Mouse (Mus musculus) forebrain, embryonic 12.5 days (tissue): ENCODE measurements at regions not wholly inside any gene's neighbourhood (a gene's known extent, or its start where the extent isn't known, plus 50 kb on each side); places are given as distances from the start of the nearest gene placed in this dataset.

ENCODE experiments used
- ATAC-seq: fragments of 200-750 bp; cut with Nextera tagmentation; 2 replicates; pipeline ENCODE4 v1.8.0; 2017; ENCODE audit warnings: moderate TSS enrichment; ENCODE audit not compliant: low FRiP score
- H3K27ac ChIP-seq: fragments of 300-500 bp; sonication (generic); 2 replicates; pipeline ENCODE4 v1.5.1; 2016; ENCODE audit warnings: mild to moderate bottlenecking
- H3K27me3 ChIP-seq: fragments of 300-500 bp; sonication (generic); 2 replicates; pipeline ENCODE4 v1.6.1; 2016; ENCODE audit warnings: mild to moderate bottlenecking
- H3K36me3 ChIP-seq: fragments of 300-500 bp; sonication (generic); replicated peaks from 2 replicates; pipeline ENCODE4 v1.6.1; 2016; ENCODE audit warnings: mild to moderate bottlenecking
- H3K4me1 ChIP-seq: fragments of 300-500 bp; sonication (generic); 2 replicates; pipeline ENCODE4 v1.6.1; 2016
- H3K4me2 ChIP-seq: fragments of 300-500 bp; sonication (generic); 2 replicates; pipeline ENCODE4 v1.6.1; 2016; ENCODE audit warnings: mild to moderate bottlenecking, moderate library complexity
- H3K4me3 ChIP-seq: fragments of 300-500 bp; sonication (generic); replicated peaks from 2 replicates; pipeline ENCODE4 v1.5.1; 2016; ENCODE audit warnings: mild to moderate bottlenecking
- H3K9ac ChIP-seq: fragments of 300-500 bp; sonication (generic); 2 replicates; pipeline ENCODE4 v1.6.1; 2016; ENCODE audit warnings: mild to moderate bottlenecking
- H3K9me3 ChIP-seq: fragments of 300-500 bp; sonication (generic); 2 replicates; pipeline ENCODE4 v1.6.1; 2016
- WGBS: fragments of 180-500 bp; shearing (Covaris S2); methylation state at CpG from one replicate; pipeline ENCODE4 v1.1.7; 2016; 5-methylcytosine and 5-hydroxymethylcytosine counted together

GRCm38 (mm10) chr6:98502726-98503125 is 160.2 kb upstream of the Gm765 start:
- 73% methylated on average over 2 of the region's 2 CpGs for WGBS
- no peak for ATAC-seq
- H3K9me3 ChIP-seq: no peaks in the 10 kb centered on the region
- no peaks in the 10 kb centered on the region for H3K36me3 ChIP-seq
- no peak overlapping the region for H3K9ac ChIP-seq
- no peak overlapping the region for H3K4me3 ChIP-seq
- H3K27me3 ChIP-seq: no peaks in the 10 kb centered on the region
- no peaks in the 10 kb centered on the region for H3K4me1 ChIP-seq
- H3K27ac ChIP-seq: no peak overlapping the region
- H3K4me2 ChIP-seq: no peak overlapping the region

DNA sequence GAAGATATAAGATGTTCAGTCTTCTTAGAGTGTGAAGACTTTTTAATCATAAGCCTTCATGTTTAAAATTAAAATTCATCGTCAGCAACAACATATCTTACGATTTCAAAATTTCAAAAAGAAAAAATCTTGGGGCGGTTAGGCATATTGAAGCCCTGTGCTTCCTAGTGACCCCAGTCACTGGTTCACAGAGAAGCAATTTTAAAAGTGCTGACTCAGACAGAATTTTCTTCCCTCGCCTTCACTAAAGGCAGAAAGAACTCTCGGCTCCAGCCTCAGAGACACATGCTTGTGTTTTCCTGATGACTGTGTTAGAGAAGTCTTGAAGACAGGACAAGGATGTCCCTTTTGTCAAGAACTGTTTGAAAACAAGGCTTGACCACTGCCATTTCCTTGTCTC is 157.2 kb upstream of the Gm765 start:
- no peak overlapping the region for H3K27ac ChIP-seq
- ATAC-seq: no peak
- no peaks in the 10 kb centered on the region for H3K4me1 ChIP-seq
- no peaks in the 10 kb centered on the region for H3K27me3 ChIP-seq
- no peak overlapping the region for H3K4me3 ChIP-seq
- whole genome bisulfite sequencing: 83% methylated on average over 5 of the region's 5 CpGs
- H3K9ac ChIP-seq: no peak overlapping the region
- H3K9me3 ChIP-seq: no peaks in the 10 kb centered on the region
- no peaks in the 10 kb centered on the region for H3K36me3 ChIP-seq
- no peak overlapping the region for H3K4me2 ChIP-seq

DNA sequence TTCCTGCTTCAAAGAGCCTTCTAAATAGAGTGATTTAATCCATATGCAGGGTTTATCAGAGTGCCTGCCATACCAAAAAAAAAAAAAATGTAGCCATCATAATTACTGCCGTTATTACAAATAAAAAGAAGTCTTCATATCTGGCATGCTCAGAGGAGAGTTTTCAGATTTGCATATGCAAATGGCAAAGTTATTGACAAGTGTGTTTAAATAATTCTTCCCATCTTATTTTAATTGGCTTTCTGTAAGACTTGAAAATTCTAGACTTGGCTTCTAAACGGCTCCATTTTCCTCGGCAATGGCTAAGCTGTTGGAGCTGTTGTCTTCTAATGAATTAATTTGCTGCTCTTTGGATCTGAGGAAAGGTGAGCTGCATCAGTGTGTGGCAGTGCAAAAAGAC is 144.1 kb upstream of the Gm765 start:
- Histone ChIP-seq H3K36me3 (no peaks in the 10 kb centered on the region), H3K4me1 (no peaks in the 10 kb centered on the region), H3K4me2 (no peak overlapping the region), H3K9me3 (no peaks in the 10 kb centered on the region), H3K4me3 (no peak overlapping the region), H3K9ac (no peak overlapping the region), H3K27me3 (no peaks in the 10 kb centered on the region), H3K27ac (no peak overlapping the region)
- no peak for ATAC-seq
- 59% methylated on average over 3 of the region's 3 CpGs for WGBS

DNA sequence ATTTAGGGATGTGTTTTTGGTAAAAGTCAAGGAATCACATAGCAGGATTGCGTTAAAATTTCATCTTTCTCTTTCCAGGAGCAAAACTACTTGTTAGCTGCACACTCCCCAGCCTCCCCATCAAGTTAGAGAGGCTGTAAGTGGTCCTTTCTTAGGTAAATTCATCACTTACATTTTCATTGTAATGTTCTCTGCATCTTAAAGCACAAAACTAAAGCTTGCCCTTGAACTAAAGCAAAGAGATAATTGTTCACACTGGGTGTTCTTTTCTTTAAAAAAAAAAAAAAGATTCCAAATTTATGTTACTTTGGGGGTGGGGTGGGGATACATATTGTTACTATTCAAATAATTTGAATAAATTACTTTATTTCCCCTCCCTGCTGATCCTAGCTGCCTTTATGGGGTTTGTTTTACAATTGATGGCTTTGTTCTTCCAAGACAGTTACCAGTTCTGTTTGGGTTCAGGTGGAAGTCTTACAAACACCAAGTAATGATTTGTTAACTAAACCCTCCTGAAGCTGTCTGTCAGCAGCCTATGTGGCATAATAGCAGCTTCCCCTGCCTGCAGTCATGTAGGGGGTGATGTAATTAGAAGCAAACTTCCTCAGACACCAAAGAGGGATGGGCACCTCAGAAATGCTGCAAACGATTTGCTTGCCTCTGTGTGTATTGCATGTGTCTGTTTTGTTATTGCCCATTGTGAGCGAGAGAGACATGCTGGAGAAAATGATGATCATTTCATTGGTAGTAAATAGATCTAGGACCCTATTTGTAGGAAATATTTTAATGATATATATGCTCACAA is 141.0 kb upstream of the Gm765 start:
- Histone ChIP-seq H3K36me3 (no peaks in the 10 kb centered on the region), H3K27ac (no peak overlapping the region), H3K9me3 (no peaks in the 10 kb centered on the region), H3K9ac (no peak overlapping the region), H3K4me3 (no peak overlapping the region), H3K4me1 (no peaks in the 10 kb centered on the region), H3K4me2 (no peak overlapping the region), H3K27me3 (no peaks in the 10 kb centered on the region)
- 39% methylated on average over 3 of the region's 3 CpGs for WGBS
- no peak for ATAC-seq

DNA sequence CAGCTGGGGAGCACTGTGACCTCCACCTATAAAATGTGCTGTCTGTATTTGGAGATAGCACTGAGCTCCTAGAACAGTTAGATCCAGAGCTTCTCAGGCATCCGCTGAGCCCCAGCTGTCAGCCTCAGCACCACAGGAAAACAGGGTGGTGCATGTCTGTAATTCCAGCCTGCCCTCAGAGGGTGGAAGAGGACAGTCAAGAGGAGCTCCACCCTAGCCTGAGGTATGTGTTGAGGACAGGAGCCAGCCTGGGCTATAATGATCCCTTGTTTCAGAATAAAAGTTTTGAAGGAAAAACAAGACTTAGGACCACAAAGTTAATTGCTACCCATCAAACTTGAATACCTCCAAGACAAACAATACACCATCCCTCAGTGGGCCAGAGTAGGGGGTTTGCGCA is 139.8 kb upstream of the Gm765 start:
- H3K27ac ChIP-seq: no peak overlapping the region
- no peak overlapping the region for H3K9ac ChIP-seq
- H3K36me3 ChIP-seq: no peaks in the 10 kb centered on the region
- H3K9me3 ChIP-seq: no peaks in the 10 kb centered on the region
- no peak for ATAC-seq
- H3K27me3 ChIP-seq: no peaks in the 10 kb centered on the region
- H3K4me3 ChIP-seq: no peak overlapping the region
- H3K4me1 ChIP-seq: no peaks in the 10 kb centered on the region
- no peak overlapping the region for H3K4me2 ChIP-seq
- 85% methylated on average over 2 of the region's 2 CpGs for WGBS

DNA sequence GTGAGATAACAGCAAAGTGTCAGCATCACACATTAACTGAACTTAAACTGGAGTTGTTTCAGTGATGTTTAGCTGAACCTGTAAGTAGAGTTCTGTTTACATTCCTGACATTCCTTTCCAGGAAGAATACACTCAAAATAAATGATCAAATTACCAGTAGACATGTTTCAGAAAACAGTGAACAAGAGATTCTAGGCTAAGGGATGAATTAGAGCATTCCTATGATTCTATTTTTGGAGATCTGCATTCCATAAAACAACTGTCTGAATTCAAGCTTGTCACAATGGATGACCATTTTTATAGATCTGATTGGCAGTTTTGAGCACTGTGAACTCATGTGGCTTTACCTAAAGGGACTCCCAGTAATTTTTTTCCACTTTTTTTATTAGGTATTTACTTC is 125.0 kb upstream of the Gm765 start:
- H3K36me3 ChIP-seq: no peaks in the 10 kb centered on the region
- H3K4me1 ChIP-seq: no peaks in the 10 kb centered on the region
- H3K27ac ChIP-seq: no peak overlapping the region
- H3K4me3 ChIP-seq: no peak overlapping the region
- ATAC-seq: no peak
- H3K4me2 ChIP-seq: no peak overlapping the region
- no peaks in the 10 kb centered on the region for H3K9me3 ChIP-seq
- H3K9ac ChIP-seq: no peak overlapping the region
- H3K27me3 ChIP-seq: no peaks in the 10 kb centered on the region

DNA sequence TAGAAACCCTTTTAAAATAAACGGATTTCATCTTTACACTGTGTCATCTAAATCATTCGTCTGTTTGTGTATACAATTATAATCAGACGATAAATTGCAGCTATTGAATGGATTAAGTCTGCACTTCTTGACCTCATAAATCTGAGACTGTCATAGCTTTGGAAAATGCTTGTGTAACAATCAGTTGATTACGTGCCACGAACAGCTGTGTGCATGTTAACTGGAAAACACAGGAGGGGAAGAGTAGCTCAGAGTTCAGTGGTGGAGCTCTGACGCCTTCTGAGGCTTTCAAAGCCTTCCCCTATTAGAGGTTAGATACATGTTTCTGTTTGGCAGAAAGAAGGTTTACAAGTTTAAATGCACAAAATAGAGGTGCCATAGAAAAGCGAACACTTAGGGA is 109.7 kb upstream of the Gm765 start:
- H3K4me1 ChIP-seq: no peaks in the 10 kb centered on the region
- no peak overlapping the region for H3K4me3 ChIP-seq
- no peaks in the 10 kb centered on the region for H3K9me3 ChIP-seq
- no peak overlapping the region for H3K27ac ChIP-seq
- H3K36me3 ChIP-seq: no peaks in the 10 kb centered on the region
- no peaks in the 10 kb centered on the region for H3K27me3 ChIP-seq
- ATAC-seq: no peak
- WGBS: 73% methylated on average over 7 of the region's 7 CpGs
- H3K4me2 ChIP-seq: no peak overlapping the region
- H3K9ac ChIP-seq: no peak overlapping the region

DNA sequence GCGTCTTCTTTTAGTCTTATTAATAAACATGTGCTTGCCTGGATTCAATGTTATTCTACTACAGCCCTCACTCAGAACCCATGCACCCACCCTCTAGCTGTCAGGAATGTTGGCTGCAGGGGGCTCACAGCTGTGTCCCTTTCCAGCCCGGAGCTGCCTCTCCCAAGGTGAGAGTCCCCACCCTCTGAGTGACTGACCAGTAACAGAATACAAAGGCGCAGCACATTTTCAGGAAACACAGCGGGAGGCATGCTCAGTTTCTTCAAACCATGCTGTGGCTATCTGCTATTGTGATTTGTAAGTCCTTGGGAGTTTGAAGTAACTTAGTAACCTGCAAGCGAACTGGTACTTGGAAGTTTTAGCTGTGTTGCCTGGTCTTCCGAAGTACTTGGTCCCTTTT is 93.1 kb upstream of the Gm765 start:
- Histone ChIP-seq H3K4me1 (0 out of 2 replicates have a peak, but pooled peaks cover 7% of the 10 kb centered on the region), H3K27ac (no peak overlapping the region), H3K9ac (no peak overlapping the region), H3K4me3 (no peak overlapping the region), H3K9me3 (no peaks in the 10 kb centered on the region), H3K4me2 (no peak overlapping the region), H3K27me3 (no peaks in the 10 kb centered on the region), H3K36me3 (no peaks in the 10 kb centered on the region)
- ATAC-seq: no peak
- WGBS: 18% methylated on average over 6 of the region's 6 CpGs

- WGBS: 77% methylated on average over 6 of the region's 6 CpGs
- ATAC-seq: no peak
Measured at GRCm38 (mm10) chr6:98433286-98433685, 90.7 kb upstream of the Gm765 start.

DNA sequence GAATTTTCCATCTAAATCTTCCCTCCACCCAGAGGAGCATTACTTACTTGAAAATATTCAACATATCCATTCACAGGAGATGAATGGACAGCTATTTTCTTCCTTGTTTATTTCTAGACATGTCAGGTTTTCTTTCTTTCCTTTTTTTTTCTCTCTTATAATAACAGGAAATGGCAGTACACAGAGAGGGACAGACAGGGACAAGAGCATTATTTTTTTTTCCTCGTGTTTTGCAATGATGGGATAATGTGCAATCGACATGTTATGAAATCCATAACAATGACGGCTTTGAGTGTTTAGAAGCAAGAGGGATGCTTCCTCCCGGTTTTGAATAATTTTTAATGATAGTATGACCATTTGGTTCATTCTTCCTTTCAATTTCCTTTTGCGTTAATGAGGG is 86.6 kb upstream of the Gm765 start:
- Histone ChIP-seq H3K27me3 (no peaks in the 10 kb centered on the region), H3K9me3 (no peaks in the 10 kb centered on the region), H3K36me3 (no peaks in the 10 kb centered on the region), H3K4me3 (no peak overlapping the region), H3K27ac (no peak overlapping the region), H3K9ac (no peak overlapping the region), H3K4me2 (no peak overlapping the region), H3K4me1 (no peaks in the 10 kb centered on the region)
- ATAC-seq: no peak
- WGBS: 79% methylated on average over 5 of the region's 5 CpGs

More at GRCm38 (mm10) chr6:98433286-98433685, 90.7 kb upstream of the Gm765 start:
- Histone ChIP-seq H3K27ac (no peak overlapping the region), H3K4me2 (no peak overlapping the region), H3K36me3 (no peaks in the 10 kb centered on the region), H3K27me3 (no peaks in the 10 kb centered on the region), H3K9ac (no peak overlapping the region), H3K9me3 (no peaks in the 10 kb centered on the region), H3K4me1 (0 out of 2 replicates have a peak, but pooled peaks cover 7% of the 10 kb centered on the region), H3K4me3 (no peak overlapping the region)

GRCm38 (mm10) chr6:98402605-98403004 is 60.1 kb upstream of the Gm765 start:
- Histone ChIP-seq H3K9ac (no peak overlapping the region), H3K27me3 (no peaks in the 10 kb centered on the region), H3K4me3 (no peak overlapping the region), H3K4me2 (no peak overlapping the region), H3K27ac (no peak overlapping the region), H3K4me1 (no peaks in the 10 kb centered on the region), H3K9me3 (no peaks in the 10 kb centered on the region), H3K36me3 (no peaks in the 10 kb centered on the region)
- no peak for ATAC-seq
- WGBS: 97% methylated on average over 1 of the region's 1 CpGs

DNA sequence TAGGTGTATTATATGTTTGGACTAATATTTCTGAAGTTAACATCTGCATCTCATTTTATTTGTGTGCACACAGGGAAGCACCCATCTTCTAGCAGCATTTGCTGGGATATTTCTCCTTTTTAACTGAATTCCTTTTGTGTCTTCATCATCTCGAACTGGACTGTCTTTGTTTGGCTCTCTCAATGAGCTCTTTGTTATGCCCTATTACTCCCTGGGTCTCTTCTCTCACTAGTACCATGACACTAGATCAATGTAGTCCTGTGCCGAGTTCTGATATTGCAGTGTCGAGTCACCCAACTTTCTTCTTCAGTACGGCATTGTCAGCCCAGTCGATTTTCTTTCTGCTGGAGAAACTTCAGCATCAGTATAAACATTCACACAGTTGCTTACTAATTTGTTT is 52.0 kb upstream of the Gm765 start:
- Histone ChIP-seq H3K9me3 (no peaks in the 10 kb centered on the region), H3K36me3 (no peaks in the 10 kb centered on the region), H3K4me3 (no peak overlapping the region), H3K4me2 (no peak overlapping the region), H3K27ac (no peak overlapping the region), H3K4me1 (no peaks in the 10 kb centered on the region), H3K27me3 (no peaks in the 10 kb centered on the region), H3K9ac (no peak overlapping the region)
- WGBS: 62% methylated on average over 5 of the region's 5 CpGs
- no peak for ATAC-seq
